Mouse (Mus musculus) lung, adult 2 months (tissue): ENCODE results near the gene Ngly1. TPM values are rescaled to one million over a fixed set of nuclear protein-coding genes. Genes with fewer than 3 reads are reported as not detected.

Experiments used
- DNase-seq: peaks from one replicate; pipeline ENCODE4 v3.0.0; 2022
- H3K4me1 ChIP-seq: fragments of 200-500 bp; 2 replicates; pipeline ENCODE4 v1.6.1; 2011; ENCODE audit warnings: low read length; ENCODE audit not compliant: control insufficient read depth, insufficient read depth
- H3K4me3 ChIP-seq: fragments of 200-500 bp; replicated peaks from 2 replicates; pipeline ENCODE3; 2011; ENCODE audit warnings: low read depth, mild to moderate bottlenecking, control low read depth, low read length; ENCODE audit errors: extremely low read depth
- CTCF ChIP-seq: fragments of 200-500 bp; IDR thresholded peaks from 2 replicates; pipeline ENCODE4 v1.5.1; 2011; ENCODE audit warnings: mild to moderate bottlenecking, low read length, control low read depth; ENCODE audit not compliant: insufficient read depth
- POLR2A ChIP-seq: fragments of 200-500 bp; IDR thresholded peaks from 2 replicates; pipeline ENCODE4 v1.6.1; 2011; ENCODE audit warnings: low read depth, mild to moderate bottlenecking, control low read depth, low read length, borderline replicate concordance; ENCODE audit errors: extremely low read depth
- WGBS: fragments of 180-500 bp; shearing (Covaris S2); methylation state at CpG from one replicate; pipeline ENCODE4 v1.1.7; 2018; 5-methylcytosine and 5-hydroxymethylcytosine counted together
- polyA plus RNA-seq: library from polyadenylated mRNA; depleted of rRNA; stranded (reverse); fragments of >200 nt; gene quantifications from 2 replicates; pipeline ENCODE4 v1.2.3, GENCODE M21; 2012

The Ngly1 gene
- polyA plus RNA-seq, 1 experiment: 23.1 TPM

- WGBS: 65% methylated on average over 3 of the region's 3 CpGs
- DNase-seq: no peak
- H3K4me3 ChIP-seq: no peak overlapping the region
- no peak for TF ChIP-seq CTCF
- TF ChIP-seq POLR2A: no peak
- peaks cover 6% of the 10 kb centered on the region; the same call in 1 of the 2 replicates for H3K4me1 ChIP-seq
These were observed 1.0 kb downstream of the Ngly1 start for GRCm38 (mm10) chr14:16250099-16250498.

- DNase-seq: no peak
- Histone ChIP-seq H3K4me1 (no peaks in the 10 kb centered on the region; the same call in 1 of the 2 replicates), H3K4me3 (no peak overlapping the region)
- TF ChIP-seq POLR2A: no peak
- no peak for TF ChIP-seq CTCF
- 85% methylated on average over 3 of the region's 3 CpGs for WGBS
These were observed 6.7 kb downstream of the Ngly1 start for GRCm38 (mm10) chr14:16255745-16256144.

GRCm38 (mm10) chr14:16256209-16256608, 7.1 kb downstream of the Ngly1 start:
- no peak for DNase-seq
- TF ChIP-seq POLR2A (no peak), CTCF (no peak)
- Histone ChIP-seq H3K4me1 (no peaks in the 10 kb centered on the region; the same call in 1 of the 2 replicates), H3K4me3 (no peak overlapping the region)
- WGBS: 23% methylated on average over 2 of the region's 2 CpGs

GRCm38 (mm10) chr14:16260541-16260940, 11.5 kb downstream of the Ngly1 start:
- TF ChIP-seq POLR2A: no peak
- no peak for TF ChIP-seq CTCF
- Histone ChIP-seq H3K4me3 (no peak overlapping the region), H3K4me1 (no peaks in the 10 kb centered on the region; the same call in 1 of the 2 replicates)
- no peak for DNase-seq
- WGBS: 63% methylated on average over 6 of the region's 6 CpGs

GRCm38 (mm10) chr14:16261869-16262268, 12.8 kb downstream of the Ngly1 start:
- H3K4me1 ChIP-seq: no peaks in the 10 kb centered on the region
- no peak overlapping the region for H3K4me3 ChIP-seq
- DNase-seq: no peak
- 72% methylated on average over 3 of the region's 3 CpGs for WGBS
- no peak for TF ChIP-seq CTCF

GRCm38 (mm10) chr14:16267028-16267427, 17.9 kb downstream of the Ngly1 start:
- no peak overlapping the region for H3K4me3 ChIP-seq
- WGBS: 68% methylated on average over 5 of the region's 5 CpGs
- no peak for DNase-seq
- no peaks in the 10 kb centered on the region for H3K4me1 ChIP-seq
- TF ChIP-seq POLR2A (no peak), CTCF (no peak)

- H3K4me1 ChIP-seq: no peaks in the 10 kb centered on the region
- no peak overlapping the region for H3K4me3 ChIP-seq
- TF ChIP-seq POLR2A (no peak), CTCF (no peak)
- no peak for DNase-seq
- WGBS: 89% methylated on average over 2 of the region's 2 CpGs
These were observed 20.7 kb downstream of the Ngly1 start for GRCm38 (mm10) chr14:16269776-16270175.

GRCm38 (mm10) chr14:16273677-16274076, 24.6 kb downstream of the Ngly1 start:
- no peaks in the 10 kb centered on the region for H3K4me1 ChIP-seq
- no peak overlapping the region for H3K4me3 ChIP-seq
- TF ChIP-seq CTCF (no peak), POLR2A (no peak)
- 87% methylated on average over 3 of the region's 3 CpGs for WGBS
- no peak for DNase-seq

GRCm38 (mm10) chr14:16279196-16279595, 30.1 kb downstream of the Ngly1 start:
- DNase-seq: no peak
- TF ChIP-seq CTCF (no peak), POLR2A (no peak)
- no peaks in the 10 kb centered on the region for H3K4me1 ChIP-seq
- WGBS: 63% methylated on average over 4 of the region's 4 CpGs
- no peak overlapping the region for H3K4me3 ChIP-seq

- DNase-seq: no peak
- H3K4me1 ChIP-seq: no peaks in the 10 kb centered on the region
- 80% methylated on average over 4 of the region's 4 CpGs for WGBS
- no peak overlapping the region for H3K4me3 ChIP-seq
- TF ChIP-seq POLR2A: no peak
- no peak for TF ChIP-seq CTCF
These were observed 34.9 kb downstream of the Ngly1 start for GRCm38 (mm10) chr14:16283966-16284365.

- DNase-seq: no peak
- no peak for TF ChIP-seq POLR2A
- no peak for TF ChIP-seq CTCF
- WGBS: 33% methylated on average over 1 of the region's 1 CpGs
- Histone ChIP-seq H3K4me3 (no peak overlapping the region), H3K4me1 (no peaks in the 10 kb centered on the region)
These were observed 43.3 kb downstream of the Ngly1 start for GRCm38 (mm10) chr14:16292371-16292770.
